In the genomic region with DNA sequence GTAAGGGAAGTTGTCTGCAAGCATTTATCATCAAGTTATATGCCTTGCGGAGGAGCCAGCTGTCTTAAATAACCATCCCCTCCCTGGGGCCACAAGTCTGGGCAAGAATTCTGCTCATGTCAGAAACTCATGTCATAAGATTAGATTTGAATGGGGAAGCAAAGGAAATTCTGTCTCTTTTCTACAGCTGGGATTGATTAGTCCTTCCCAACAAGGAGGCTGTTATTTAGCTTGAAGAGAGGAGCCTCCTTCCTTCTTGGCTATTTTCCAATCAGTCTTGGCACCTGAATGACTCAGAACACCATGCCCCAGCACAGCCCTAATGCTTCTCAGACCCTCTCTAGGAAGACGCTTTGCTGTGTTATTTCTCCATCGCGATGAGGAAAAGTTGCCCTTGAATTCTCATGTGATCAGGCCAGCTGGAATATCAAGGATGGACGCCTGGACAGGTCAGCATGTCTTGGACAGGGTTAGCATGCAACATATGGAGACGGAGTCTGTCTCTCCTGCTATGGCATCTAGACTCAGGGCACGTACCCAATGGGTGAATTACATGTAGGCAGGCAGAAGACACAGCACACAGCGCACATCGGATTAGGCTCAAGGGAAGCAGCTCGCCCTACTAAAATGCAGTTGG, we compare ENCODE assay signal across 9 mouse cellular contexts.
DNase-seq lines count a peak whose midpoint lies in the region; ATAC-seq and TF ChIP-seq lines count a peak whose summit lies in the region.
"Had no signal": no experiment of that assay in that cellular context is flagged by ENCODE, and none has a peak within 500 bp of the region (broad histone marks: within the 10 kb centered on the region; RNA-seq: fewer than 3 reads in every experiment).

No protein-coding gene starts in this region.

- H3K9ac ChIP-seq in heart, embryonic 11.5 days (ENCODE audit: low read depth, low read length), result no peak overlapping the region
- no peak overlapping the region for H3K9ac ChIP-seq in embryonic facial prominence, embryonic 15.5 days
- H3K9ac ChIP-seq in limb, embryonic 15.5 days, result no peak overlapping the region

- no peaks in the 10 kb centered on the region for H3K36me3 ChIP-seq in heart, embryonic 11.5 days (ENCODE audit: control insufficient read depth, insufficient read depth, low read length)
- H3K36me3 ChIP-seq in embryonic facial prominence, embryonic 15.5 days, result no peaks in the 10 kb centered on the region
- no peaks in the 10 kb centered on the region for H3K36me3 ChIP-seq in limb, embryonic 15.5 days

- peaks cover 3% of the 10 kb centered on the region; the same call in 1 of the 2 replicates for H3K4me1 ChIP-seq in heart, embryonic 11.5 days (ENCODE audit: control insufficient read depth, insufficient read depth, low read length)
- H3K4me1 ChIP-seq in embryonic facial prominence, embryonic 15.5 days, result peaks cover 40% of the 10 kb centered on the region
- peaks cover 19% of the 10 kb centered on the region for H3K4me1 ChIP-seq in limb, embryonic 15.5 days

- DNase-seq in heart, adult 11 months, result peak; percentile 80
- peak; percentile 87 for DNase-seq in brain, embryonic 14.5 days (ENCODE audit: low read depth)
- no peak for DNase-seq in adrenal gland, adult 18-20 months (ENCODE audit: low spot score in 2 of 2)
- no peak for DNase-seq in kidney, adult 9 months
- DNase-seq in kidney, postnatal 36 days, result no peak

- no peak overlapping the region for H3K4me3 ChIP-seq in heart, embryonic 11.5 days (ENCODE audit: low read depth, low read length)
- no peak overlapping the region for H3K4me3 ChIP-seq in embryonic facial prominence, embryonic 15.5 days (replicated peaks)
- no peak overlapping the region for H3K4me3 ChIP-seq in limb, embryonic 15.5 days
- H3K4me3 ChIP-seq: left cerebral cortex, adult 2 months had no signal

- H3K4me2 ChIP-seq in heart, embryonic 11.5 days, result no peak overlapping the region
- peak overlapping the region; percentile 41 for H3K4me2 ChIP-seq in embryonic facial prominence, embryonic 15.5 days (replicated peaks)
- H3K4me2 ChIP-seq in limb, embryonic 15.5 days, result peak overlapping the region; percentile 29

- no peak for TF ChIP-seq CTCF in brain, embryonic 14.5 days (IDR thresholded peaks at IDR 0.05; ENCODE audit: borderline replicate concordance, extremely low read depth, insufficient read depth, insufficient read length)

- H3K27ac ChIP-seq in heart, embryonic 11.5 days (ENCODE audit: low read depth, low read length), result no peak overlapping the region
- H3K27ac ChIP-seq in embryonic facial prominence, embryonic 15.5 days (replicated peaks), result peak overlapping the region; percentile 85
- peak overlapping the region; percentile 43; the same call in 1 of the 2 replicates for H3K27ac ChIP-seq in limb, embryonic 15.5 days
- H3K27ac ChIP-seq: left cerebral cortex, adult 2 months had no signal

- no peak for TF ChIP-seq POLR2A in brain, embryonic 14.5 days (IDR thresholded peaks at IDR 0.05; ENCODE audit: borderline replicate concordance, extremely low read depth, insufficient read depth, insufficient read length, poor library complexity, severe bottlenecking)

- H3K27me3 ChIP-seq in heart, embryonic 11.5 days (ENCODE audit: control insufficient read depth, insufficient read depth, low read length), result no peaks in the 10 kb centered on the region
- no peaks in the 10 kb centered on the region for H3K27me3 ChIP-seq in embryonic facial prominence, embryonic 15.5 days
- H3K27me3 ChIP-seq in limb, embryonic 15.5 days, result no peaks in the 10 kb centered on the region

- no peaks in the 10 kb centered on the region for H3K9me3 ChIP-seq in heart, embryonic 11.5 days (replicated peaks; ENCODE audit: control insufficient read depth, low read length)
- no peaks in the 10 kb centered on the region for H3K9me3 ChIP-seq in embryonic facial prominence, embryonic 15.5 days (replicated peaks)
- H3K9me3 ChIP-seq in limb, embryonic 15.5 days, result no peaks in the 10 kb centered on the region

- 62% methylated on average over 10 of the region's 10 CpGs for WGBS in heart, embryonic 11.5 days (ENCODE audit: insufficient replicate concordance)
- WGBS in embryonic facial prominence, embryonic 15.5 days, result 24% methylated on average over 10 of the region's 10 CpGs
- WGBS in limb, embryonic 15.5 days, result 42% methylated on average over 10 of the region's 10 CpGs

- ATAC-seq in heart, embryonic 11.5 days (replicated peaks; ENCODE audit: insufficient number of reproducible peaks, low FRiP score, low TSS enrichment), result no peak
- ATAC-seq in embryonic facial prominence, embryonic 15.5 days (ENCODE audit: insufficient number of reproducible peaks, low FRiP score, low TSS enrichment, low read depth), result peak; percentile 81
- ATAC-seq in limb, embryonic 15.5 days (ENCODE audit: insufficient number of reproducible peaks, low FRiP score, low TSS enrichment, low read depth), result peak; percentile 85

Comparison
In these comparisons a context has a peak if more than half of its experiments do, and no peak if none do; other contexts are left out.
1. DNase-seq: peak in heart, adult 11 months (single experiment) and brain, embryonic 14.5 days (single experiment); none in adrenal gland, adult 18-20 months (0 of 2), kidney, adult 9 months (single experiment) and kidney, postnatal 36 days (0 of 2).